Mouse (Mus musculus) urinary bladder, postnatal 14 days (tissue): ENCODE measurements at regions not wholly inside any gene's neighbourhood (a gene's known extent, or its start where the extent isn't known, plus 50 kb on each side); places are given as distances from the start of the nearest gene placed in this dataset.

Experiments used
- DNase-seq: peaks from one replicate; pipeline ENCODE4 v3.0.0; 2021; ENCODE audit warnings: low spot score

DNA sequence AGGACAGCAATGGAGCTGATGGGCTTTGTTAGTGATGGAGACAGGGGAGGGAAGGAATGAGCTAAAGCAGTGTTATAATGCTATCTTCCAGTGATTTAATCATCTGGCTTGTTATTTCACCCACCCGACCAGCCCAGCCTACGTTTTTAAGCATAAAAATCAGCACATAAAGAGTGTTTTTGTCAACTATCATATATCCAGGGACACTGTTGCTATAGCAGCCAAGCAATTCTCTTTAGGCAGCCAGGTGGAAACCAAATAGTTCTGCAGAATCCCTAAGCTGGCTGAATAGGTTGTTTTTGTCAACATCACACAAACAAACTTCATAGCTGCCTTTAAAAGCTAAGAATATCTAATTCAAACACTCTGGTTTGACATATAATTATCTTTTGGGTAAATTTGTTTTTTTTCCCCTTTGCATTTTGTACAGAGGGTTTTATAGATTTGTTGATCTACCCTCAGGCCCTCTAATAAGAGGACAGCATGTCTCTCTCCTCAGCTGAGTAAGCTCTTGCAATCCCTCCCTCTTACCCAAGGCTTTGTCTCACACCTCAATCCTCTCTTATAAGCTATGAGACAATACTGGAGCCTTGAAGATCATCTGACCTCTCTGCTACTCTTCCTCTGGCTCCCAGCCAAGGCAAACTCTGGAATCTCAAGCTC lies 104.7 kb upstream of the Camk2d start:
- no peak for DNase-seq

DNA sequence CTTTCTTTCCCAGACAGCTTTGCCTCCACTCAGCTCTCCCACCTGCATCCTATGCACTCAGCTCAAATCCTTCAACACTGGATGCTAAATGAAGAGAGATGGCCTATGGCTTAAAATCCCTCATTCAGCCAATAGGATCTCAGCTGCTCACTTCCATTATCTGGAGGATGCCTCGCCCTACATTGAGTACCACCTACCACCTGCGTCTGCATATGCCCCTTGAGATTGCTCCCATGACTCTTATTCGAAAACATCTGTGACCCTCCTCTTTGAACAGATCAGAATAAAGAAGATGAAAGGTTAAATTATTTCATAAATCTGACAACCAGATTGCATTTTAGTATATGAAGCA lies 104.2 kb upstream of the Camk2d start:
- no peak for DNase-seq

GRCm38 (mm10) chr3:126498823-126499222 lies 97.3 kb upstream of the Camk2d start:
- no peak for DNase-seq

GRCm38 (mm10) chr3:126500247-126500646 lies 95.9 kb upstream of the Camk2d start:
- no peak for DNase-seq

- no peak for DNase-seq
Observed at GRCm38 (mm10) chr3:126501826-126502225, 94.3 kb upstream of the Camk2d start.

DNA sequence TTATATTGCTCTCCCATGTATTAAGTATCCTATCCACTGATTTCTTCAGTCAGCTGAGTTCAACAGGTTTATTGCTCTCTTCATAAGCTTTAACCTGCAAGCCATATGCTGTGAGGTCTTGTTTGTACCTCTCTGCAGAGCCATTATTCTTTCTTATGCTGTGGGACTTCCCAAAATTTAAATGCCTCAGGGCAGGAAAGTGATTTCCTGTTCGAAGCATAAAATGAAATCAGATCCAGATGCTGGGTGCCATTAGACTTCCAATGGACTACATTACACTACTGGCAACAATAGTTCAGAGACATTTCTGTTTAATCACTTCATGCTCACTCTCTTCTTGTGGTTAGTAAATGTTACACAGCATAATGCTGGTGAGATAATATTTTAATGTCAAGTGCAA lies 90.4 kb upstream of the Camk2d start:
- no peak for DNase-seq

- DNase-seq: no peak
Observed at GRCm38 (mm10) chr3:126514842-126515241, 81.3 kb upstream of the Camk2d start.

- DNase-seq: no peak
Observed at GRCm38 (mm10) chr3:126534118-126534820, 61.8 kb upstream of the Camk2d start.

DNA sequence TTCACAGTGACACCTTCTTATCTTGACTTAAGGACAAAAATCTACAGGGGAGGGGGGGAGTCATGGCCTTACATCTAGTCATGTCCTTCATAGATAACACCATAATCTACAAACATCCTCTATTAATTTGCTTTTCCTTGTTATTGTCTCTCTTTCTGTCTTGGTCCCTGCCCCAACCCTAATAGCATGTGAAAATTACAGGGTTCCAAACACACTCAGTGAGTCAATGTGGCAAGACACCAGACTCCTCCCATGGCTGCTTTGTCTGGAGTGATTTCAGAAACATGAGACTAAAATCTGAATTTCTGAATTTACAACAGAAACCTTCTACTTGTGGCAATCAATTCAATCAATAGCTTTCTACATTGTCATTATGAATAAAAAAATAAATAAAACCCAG lies 60.8 kb upstream of the Camk2d start:
- no peak for DNase-seq

- DNase-seq: no peak
Observed at GRCm38 (mm10) chr3:126538516-126538915, 57.6 kb upstream of the Camk2d start.

DNA sequence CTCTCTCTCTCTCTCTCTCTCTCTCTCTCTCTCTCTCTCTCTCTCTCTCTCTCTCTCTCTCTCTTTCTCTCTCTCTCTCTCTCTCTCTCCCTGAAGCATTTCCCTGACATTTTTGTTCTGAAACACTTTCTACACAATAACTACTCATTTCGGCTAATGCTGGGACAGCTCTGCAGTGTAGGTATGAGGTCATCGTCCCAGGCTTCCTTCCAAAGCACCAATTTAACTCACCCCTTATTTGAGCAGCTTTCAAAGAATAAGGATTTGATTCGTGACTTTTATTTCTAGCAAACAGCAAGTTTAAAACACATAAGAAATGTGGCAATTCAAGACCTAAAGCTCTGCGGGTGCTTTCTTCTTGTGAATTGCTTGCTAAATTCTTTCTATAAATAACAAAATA lies 55.0 kb upstream of the Camk2d start:
- peak; percentile 11 for DNase-seq
